Mouse (Mus musculus) liver, embryonic 12.5 days (tissue): Measurements from ENCODE around the gene A830031A19Rik. TPM values are rescaled to one million over a fixed set of nuclear protein-coding genes. Genes with fewer than 3 reads are reported as not detected.

Experiments used
- microRNA-seq: library from miRNA; unstranded; fragments of <30 nt; microRNA quantifications from one replicate; pipeline ENCODE4, GENCODE M21; 2017
- polyA plus RNA-seq: library from polyadenylated mRNA; unstranded; fragments of >200 nt; fragmentation: Nextera tagmentation; extraction: Ambion mirVana; gene quantifications from 2 replicates; pipeline ENCODE4 v1.2.1, GENCODE M21; 2016

The A830031A19Rik gene
- polyA plus RNA-seq, 1 experiment from 2014 or later: not detected

Small RNA genes within 50 kb of the gene (microRNA-seq; reads per million reads assigned to microRNA genes)
- not detected for gene Gm44381

Other genes with a start within 250 kb of the A830031A19Rik start
- gene Papolg, start 179.8 kb downstream of the A830031A19Rik start, polyA plus RNA-seq: 7.0 and 7.5 TPM in 2 replicates
- gene Bcl11a, start 3.0 kb upstream of the A830031A19Rik start, polyA plus RNA-seq: 53.4 and 53.5 TPM in 2 replicates